In genomic region chr5:147635883-147636282, GRCm38 (mm10) we compare ENCODE assay signal across 24 mouse cellular contexts.
DNase-seq lines count a peak whose midpoint lies in the region; ATAC-seq and TF ChIP-seq lines count a peak whose summit lies in the region.
"Had no signal": no experiment of that assay in that cellular context is flagged by ENCODE, and none has a peak within 500 bp of the region (broad histone marks: within the 10 kb centered on the region; RNA-seq: fewer than 3 reads in every experiment).

No protein-coding gene starts in this region.

- ATAC-seq in forebrain, postnatal 0 days, result peak; percentile 74
- ATAC-seq in forebrain, embryonic 11.5 days (replicated peaks; ENCODE audit: low FRiP score), result no peak
- ATAC-seq: CD4-positive, CD25-positive, alpha-beta regulatory T cell, adult 4 months; forebrain, embryonic 14.5 days; forebrain, embryonic 16.5 days had no signal

- TF ChIP-seq POLR2A in heart, adult 2 months (IDR thresholded peaks at IDR 0.05; ENCODE audit: insufficient read depth, low read depth, low read length), result no peak

- no peaks in the 10 kb centered on the region for H3K9me3 ChIP-seq in forebrain, postnatal 0 days (ENCODE audit: low read length)
- H3K9me3 ChIP-seq in forebrain, embryonic 11.5 days (ENCODE audit: control insufficient read depth, low read length), result no peaks in the 10 kb centered on the region
- H3K9me3 ChIP-seq: embryonic facial prominence, embryonic 10.5 days; embryonic facial prominence, embryonic 12.5 days; forebrain, embryonic 12.5 days; G1E had no signal

- 70% methylated on average over 8 of the region's 8 CpGs for WGBS in forebrain, postnatal 0 days
- 88% methylated on average over 8 of the region's 8 CpGs for WGBS in forebrain, embryonic 11.5 days
- 54% methylated on average over 8 of the region's 8 CpGs for WGBS in heart, adult 2 months

- H3K27me3 ChIP-seq in forebrain, postnatal 0 days (ENCODE audit: insufficient read depth, low read length), result no peaks in the 10 kb centered on the region
- H3K27me3 ChIP-seq in forebrain, embryonic 11.5 days (ENCODE audit: control insufficient read depth, insufficient read depth, low read length), result no peaks in the 10 kb centered on the region
- H3K27me3 ChIP-seq in heart, adult 2 months (ENCODE audit: control insufficient read depth, insufficient read depth, low read length), result no peaks in the 10 kb centered on the region
- H3K27me3 ChIP-seq: CH12.LX; embryonic facial prominence, embryonic 12.5 days; forebrain, embryonic 12.5 days had no signal

- H3K4me1 ChIP-seq in forebrain, postnatal 0 days (ENCODE audit: insufficient read depth), result no peaks in the 10 kb centered on the region
- H3K4me1 ChIP-seq in forebrain, embryonic 11.5 days (replicated peaks; ENCODE audit: control insufficient read depth, insufficient read depth, low read length), result no peaks in the 10 kb centered on the region
- peaks cover 10% of the 10 kb centered on the region for H3K4me1 ChIP-seq in heart, adult 2 months (ENCODE audit: control insufficient read depth, insufficient read depth, low read length)

- intact Hi-C loops in heart, adult 2 months (cut with DNase I), result loop anchor here (5.0 kb wide), 1 partner anchor 36 kb away; no protein-coding TSS in a partner anchor
- intact Hi-C loops in heart, postnatal 25 days (cut with DNase I), result no loop called here

- TF ChIP-seq EP300 in heart, adult 2 months (IDR thresholded peaks at IDR 0.05; ENCODE audit: insufficient read depth, low read depth, low read length), result no peak

- H3K27ac ChIP-seq in forebrain, postnatal 0 days (ENCODE audit: low read depth, low read length), result no peak overlapping the region
- H3K27ac ChIP-seq in forebrain, embryonic 11.5 days (ENCODE audit: low read depth, low read length), result no peak overlapping the region
- H3K27ac ChIP-seq in heart, adult 2 months, result 0 out of 2 replicates have a peak overlapping the region, but pooled peaks have one; percentile 16
- H3K27ac ChIP-seq: embryonic facial prominence, embryonic 10.5 days; embryonic facial prominence, embryonic 12.5 days; forebrain, embryonic 12.5 days had no signal

- H3K9ac ChIP-seq in forebrain, postnatal 0 days, result no peak overlapping the region
- H3K9ac ChIP-seq in forebrain, embryonic 11.5 days (ENCODE audit: low read length), result no peak overlapping the region
- H3K9ac ChIP-seq in heart, adult 2 months (ENCODE audit: low read depth, low read length), result no peak overlapping the region
- H3K9ac ChIP-seq: embryonic facial prominence, embryonic 12.5 days; forebrain, embryonic 12.5 days had no signal

- H3K79me2 ChIP-seq in heart, adult 2 months (replicated peaks; ENCODE audit: control insufficient read depth, insufficient read depth, low read length), result no peaks in the 10 kb centered on the region

- H3K4me2 ChIP-seq in forebrain, postnatal 0 days (ENCODE audit: low read depth), result no peak overlapping the region
- H3K4me2 ChIP-seq in forebrain, embryonic 11.5 days (ENCODE audit: low read depth, low read length, severe bottlenecking), result no peak overlapping the region
- H3K4me2 ChIP-seq: embryonic facial prominence, embryonic 12.5 days; forebrain, embryonic 12.5 days had no signal

- H3K4me3 ChIP-seq in forebrain, postnatal 0 days (ENCODE audit: low read depth, low read length), result no peak overlapping the region
- no peak overlapping the region for H3K4me3 ChIP-seq in forebrain, embryonic 11.5 days (ENCODE audit: low read depth, low read length)
- H3K4me3 ChIP-seq in heart, adult 2 months, result no peak overlapping the region
- H3K4me3 ChIP-seq: embryonic facial prominence, embryonic 10.5 days; embryonic facial prominence, embryonic 12.5 days; forebrain, embryonic 12.5 days had no signal

- peak; percentile 37 for DNase-seq in forebrain, postnatal 0 days
- no peak for DNase-seq in forebrain, embryonic 11.5 days (ENCODE audit: low spot score)
- no peak for DNase-seq in heart, adult 2 months
- DNase-seq in heart, postnatal 25 days (ENCODE audit: low spot score), result no peak
- peak; percentile 26 for DNase-seq in Muller cell, postnatal 12 days (ENCODE audit: inconsistent ontology term)
- DNase-seq in retina, postnatal 1 day, result peak; percentile 62
- DNase-seq in adrenal gland, postnatal 25 days, result no peak
- DNase-seq: adrenal gland, adult 2 months; adrenal gland, postnatal 10 days; adrenal gland, postnatal 36 days; B cell, adult 2 months; cerebellum, adult 11-12 months; cerebellum, adult 2 months; cerebellum, adult 9-10 months; cerebellum, postnatal 10 days; cerebellum, postnatal 25 days had no signal

- TF ChIP-seq CTCF in forebrain, postnatal 0 days (IDR thresholded peaks at IDR 0.05; ENCODE audit: low read depth), result no peak
- TF ChIP-seq CTCF in heart, adult 2 months (IDR thresholded peaks at IDR 0.05), result no peak

- H3K36me3 ChIP-seq in forebrain, postnatal 0 days (ENCODE audit: insufficient read depth), result no peaks in the 10 kb centered on the region
- H3K36me3 ChIP-seq in forebrain, embryonic 11.5 days (ENCODE audit: control insufficient read depth, insufficient read depth, low read length), result no peaks in the 10 kb centered on the region
- peaks cover 37% of the 10 kb centered on the region for H3K36me3 ChIP-seq in heart, adult 2 months (ENCODE audit: control insufficient read depth, insufficient read depth, low read length)
- H3K36me3 ChIP-seq: embryonic facial prominence, embryonic 10.5 days; embryonic facial prominence, embryonic 12.5 days; forebrain, embryonic 12.5 days; G1E had no signal

Comparison
In these comparisons a context has a peak if more than half of its experiments do, and no peak if none do; other contexts are left out.
1. DNase-seq: peak in forebrain, postnatal 0 days (single experiment), Muller cell, postnatal 12 days (single experiment) and retina, postnatal 1 day (single experiment); none in forebrain, embryonic 11.5 days (single experiment), heart, adult 2 months (0 of 2), heart, postnatal 25 days (single experiment) and adrenal gland, postnatal 25 days (single experiment).